Mouse (Mus musculus): ENCODE data around the gene Pagr1b.

Pagr1b gene

GRCm38 (mm10) chr7:126999568-126999967 is 16.7 kb downstream of the Pagr1b start:
- DNase-seq (ENCODE audit: low read depth, low spot score), result no peak

- DNase-seq (ENCODE audit: low read depth, low spot score), result peak; percentile 50
These were observed 19.8 kb downstream of the Pagr1b start for GRCm38 (mm10) chr7:126996449-126996848.

DNA sequence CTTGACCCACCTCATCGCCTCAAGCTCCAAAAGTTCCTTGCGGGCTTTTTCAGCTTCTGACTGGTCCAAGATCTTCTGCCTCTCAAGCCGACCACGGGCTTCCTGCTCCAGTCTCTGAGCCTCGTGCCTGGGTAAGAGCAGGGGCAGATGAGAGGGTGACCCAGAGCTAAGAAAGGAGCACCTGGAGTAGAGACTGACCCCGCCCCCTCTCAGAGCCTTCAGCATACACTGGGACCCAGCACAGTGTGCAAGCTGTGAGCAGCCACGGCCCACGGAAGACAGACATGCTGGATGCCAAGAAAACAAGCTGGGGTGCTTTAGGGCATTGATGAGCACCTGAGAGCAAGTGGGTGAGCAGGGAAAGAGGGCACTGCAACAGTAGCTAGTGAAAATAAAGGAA is 27.5 kb downstream of the Pagr1b start:
- DNase-seq (ENCODE audit: low read depth, low spot score), result no peak

DNA sequence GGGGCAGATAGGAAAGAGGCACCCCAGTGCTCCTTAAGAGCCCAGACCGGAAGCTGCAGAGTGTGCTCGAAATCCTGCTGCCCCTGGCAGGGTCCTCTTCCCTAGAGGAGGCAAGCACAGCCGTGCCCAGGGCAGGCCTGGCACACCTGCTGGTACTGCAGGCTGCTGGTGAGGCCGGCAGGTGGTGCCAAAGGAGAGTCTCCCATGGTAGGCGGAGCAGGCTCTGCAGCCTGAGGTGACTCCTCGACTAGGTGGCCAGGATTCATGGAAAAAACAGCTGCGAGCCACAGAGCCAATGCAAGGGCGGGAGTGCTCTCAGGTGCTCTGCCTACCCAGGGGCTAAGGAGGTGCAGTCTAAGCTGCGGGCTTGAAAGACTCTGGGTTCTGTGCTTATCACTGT is 30.0 kb downstream of the Pagr1b start:
- DNase-seq (ENCODE audit: low read depth, low spot score), result peak; percentile 46

DNA sequence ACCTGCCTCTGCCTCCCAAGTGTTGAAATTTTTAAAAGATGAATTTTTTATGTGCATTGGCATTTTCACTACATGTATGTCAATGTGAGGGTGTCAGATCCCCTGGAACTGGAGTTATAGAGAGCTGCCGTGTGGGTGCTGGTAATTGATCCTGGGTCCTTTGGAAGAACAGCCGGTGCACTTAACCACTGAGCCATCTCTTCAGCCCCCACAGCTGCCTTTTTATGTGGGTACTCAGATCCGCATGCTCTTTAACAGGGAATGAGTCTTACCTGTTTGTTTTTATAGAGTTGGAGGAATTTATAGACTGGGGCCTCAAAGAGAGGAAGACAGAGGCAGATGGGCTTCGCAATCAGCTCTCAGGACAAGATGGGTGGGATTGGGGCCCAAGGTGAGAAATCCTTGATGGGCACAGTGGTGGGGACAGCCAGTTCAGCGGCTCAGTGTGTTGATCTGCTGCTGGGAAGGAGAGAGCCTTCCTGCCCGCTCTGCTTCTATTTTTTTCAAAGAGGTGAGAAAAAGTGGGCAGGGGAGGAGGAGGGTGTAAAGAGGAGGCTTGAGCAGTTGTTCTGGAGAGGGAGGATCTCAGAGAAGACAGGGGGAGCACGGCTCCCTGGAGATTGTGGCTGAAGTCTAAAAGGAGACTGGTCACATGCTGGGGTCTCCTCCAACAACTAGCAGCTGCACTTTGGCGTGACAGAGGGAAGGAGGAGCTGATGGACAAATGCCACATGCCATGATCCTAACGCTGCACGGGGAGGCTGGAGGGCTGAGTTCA is 31.4 kb downstream of the Pagr1b start:
- no peak for DNase-seq (ENCODE audit: low read depth, low spot score)

GRCm38 (mm10) chr7:126983113-126983512 is 33.2 kb downstream of the Pagr1b start:
- no peak for DNase-seq (ENCODE audit: low read depth, low spot score)

- no peak for DNase-seq (ENCODE audit: low read depth, low spot score)
These were observed 34.2 kb downstream of the Pagr1b start for GRCm38 (mm10) chr7:126982054-126982453.

DNA sequence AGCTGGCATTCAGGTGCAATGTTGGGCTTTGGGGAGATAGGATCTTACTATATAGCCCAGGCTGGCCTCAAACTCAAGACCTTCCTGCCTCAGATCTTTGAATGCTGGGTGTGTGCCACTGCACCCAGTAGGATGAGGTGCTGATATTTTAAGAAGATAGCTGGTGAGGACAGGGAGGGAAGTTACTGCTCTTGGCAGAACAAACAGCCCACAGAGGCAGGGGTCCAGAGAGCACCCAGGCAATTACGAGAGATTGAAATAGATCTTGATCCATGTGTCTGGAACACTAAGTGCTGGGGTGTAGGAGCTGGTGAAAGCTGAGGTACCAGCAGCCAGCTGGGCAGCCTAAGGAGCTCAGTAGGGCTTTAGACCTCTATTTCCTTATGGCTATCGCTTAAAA is 34.7 kb downstream of the Pagr1b start:
- no peak for DNase-seq (ENCODE audit: low read depth, low spot score)

- no peak for DNase-seq (ENCODE audit: low read depth, low spot score)
These were observed 37.4 kb downstream of the Pagr1b start for GRCm38 (mm10) chr7:126978841-126979240.

DNA sequence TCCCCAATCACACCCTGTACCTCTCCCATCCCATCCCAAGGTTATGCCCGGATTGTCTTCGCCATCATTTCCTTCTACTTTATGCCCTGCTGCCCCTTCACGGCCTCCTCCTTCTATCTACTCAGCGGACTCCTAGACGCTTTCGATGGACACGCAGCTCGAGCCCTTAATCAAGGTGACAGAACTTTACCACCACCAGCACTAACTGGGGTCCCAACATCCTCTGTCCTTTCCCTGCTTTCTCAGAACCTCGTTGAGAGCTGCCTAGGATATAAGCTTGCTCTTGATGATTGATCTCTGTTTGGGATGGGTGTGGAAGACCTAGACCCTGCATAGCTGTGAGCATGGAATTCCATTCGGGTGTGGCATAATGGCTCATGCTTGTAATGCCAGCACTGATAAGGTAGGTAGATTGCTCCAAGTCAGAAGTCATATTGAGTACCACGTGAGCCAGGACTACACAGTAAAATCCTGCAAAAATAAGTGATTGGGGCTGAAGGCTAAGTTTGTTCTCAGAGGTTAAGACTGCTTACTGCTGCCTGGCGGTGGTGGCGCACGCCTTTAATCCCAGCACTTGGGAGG is 39.3 kb downstream of the Pagr1b start:
- peak; percentile 36 for DNase-seq (ENCODE audit: low read depth, low spot score)

GRCm38 (mm10) chr7:126975950-126976866 is 40.1 kb downstream of the Pagr1b start, which contains the start of gene Cdiptos:
Gene Cdiptos, minus strand, starts transcription at chr7:126976098.
- DNase-seq (ENCODE audit: low read depth, low spot score), result peak; percentile 99

DNA sequence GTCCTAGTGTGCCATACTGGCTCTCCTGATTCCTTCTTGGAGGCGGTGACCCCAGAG is 40.6 kb downstream of the Pagr1b start, which contains the start of gene Cdipt:
Cdipt (plus strand) TSS at position 22 of the 57 bp plus-strand sequence.
- no peak for DNase-seq (ENCODE audit: low read depth, low spot score)

DNA sequence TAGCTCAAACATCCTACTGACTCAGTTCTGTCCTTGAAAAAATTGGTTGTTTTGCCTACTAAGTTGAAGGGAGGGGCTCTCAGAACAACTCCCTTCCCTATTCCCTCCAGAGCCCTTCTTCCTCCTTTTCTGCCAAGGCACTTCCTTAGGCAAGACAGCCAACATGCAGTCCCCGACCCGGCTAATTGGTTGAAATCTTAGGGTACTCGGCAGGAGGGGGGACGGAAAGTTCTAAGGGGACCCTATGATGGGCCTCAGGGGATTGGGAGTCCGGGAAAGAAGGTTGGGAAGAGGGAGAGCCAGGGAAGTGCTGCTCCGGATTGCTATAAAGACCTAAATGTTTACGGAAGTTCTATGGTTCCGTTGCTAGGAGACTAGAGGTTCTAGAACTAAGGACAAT is 40.8 kb downstream of the Pagr1b start:
- DNase-seq (ENCODE audit: low read depth, low spot score), result no peak

DNA sequence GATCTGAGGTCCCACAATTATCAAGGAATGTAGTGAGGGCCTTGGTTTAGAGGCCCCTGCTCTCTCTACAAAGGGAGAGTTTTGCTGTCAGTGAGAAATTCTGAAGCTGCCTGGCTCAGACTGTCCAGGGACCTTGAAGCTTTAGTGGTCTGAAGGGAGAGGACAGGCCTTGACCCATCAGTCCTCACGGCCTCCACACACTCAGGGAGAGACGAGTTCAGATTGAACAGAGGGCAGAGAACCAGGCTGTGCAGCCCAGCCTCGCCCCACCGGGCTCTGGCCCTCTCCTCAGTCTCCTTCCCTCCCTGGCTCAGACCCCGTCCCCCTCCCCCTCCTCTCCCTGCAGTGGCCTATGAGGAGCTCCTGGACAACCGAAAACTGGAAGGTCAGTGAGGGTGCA is 48.9 kb downstream of the Pagr1b start:
- no peak for DNase-seq (ENCODE audit: low read depth, low spot score)

- no peak for DNase-seq (ENCODE audit: low read depth, low spot score)
These were observed 50.7 kb downstream of the Pagr1b start for GRCm38 (mm10) chr7:126965568-126965967.

GRCm38 (mm10) chr7:126963548-126964286 is 52.6 kb downstream of the Pagr1b start:
- peak; percentile 69 for DNase-seq (ENCODE audit: low read depth, low spot score)

GRCm38 (mm10) chr7:126961965-126962364 is 54.3 kb downstream of the Pagr1b start:
- DNase-seq (ENCODE audit: low read depth, low spot score), result no peak

GRCm38 (mm10) chr7:126961095-126961494 is 55.2 kb downstream of the Pagr1b start:
- DNase-seq (ENCODE audit: low read depth, low spot score), result no peak

GRCm38 (mm10) chr7:126959780-126960179 is 56.5 kb downstream of the Pagr1b start:
- no peak for DNase-seq (ENCODE audit: low read depth, low spot score)

DNA sequence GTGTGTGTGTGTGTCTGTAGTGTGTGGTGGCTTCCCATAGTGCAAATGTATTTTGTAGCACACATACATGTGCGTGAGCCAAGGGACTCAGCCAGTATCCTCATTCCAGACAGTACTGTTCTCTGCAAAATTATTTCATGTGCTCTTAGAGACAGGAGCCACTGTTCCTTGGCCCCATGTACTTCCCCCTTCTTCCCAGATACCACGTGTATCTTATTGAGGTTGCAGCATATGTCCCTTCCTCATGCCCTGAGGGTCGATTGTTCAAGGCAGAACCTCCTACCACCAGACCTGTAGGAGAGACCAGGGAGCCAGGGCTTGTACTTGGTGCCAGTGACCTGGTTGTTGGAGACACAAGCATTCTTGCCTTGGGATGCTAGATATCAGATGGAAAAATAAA is 61.2 kb downstream of the Pagr1b start:
- DNase-seq (ENCODE audit: low read depth, low spot score), result no peak

DNA sequence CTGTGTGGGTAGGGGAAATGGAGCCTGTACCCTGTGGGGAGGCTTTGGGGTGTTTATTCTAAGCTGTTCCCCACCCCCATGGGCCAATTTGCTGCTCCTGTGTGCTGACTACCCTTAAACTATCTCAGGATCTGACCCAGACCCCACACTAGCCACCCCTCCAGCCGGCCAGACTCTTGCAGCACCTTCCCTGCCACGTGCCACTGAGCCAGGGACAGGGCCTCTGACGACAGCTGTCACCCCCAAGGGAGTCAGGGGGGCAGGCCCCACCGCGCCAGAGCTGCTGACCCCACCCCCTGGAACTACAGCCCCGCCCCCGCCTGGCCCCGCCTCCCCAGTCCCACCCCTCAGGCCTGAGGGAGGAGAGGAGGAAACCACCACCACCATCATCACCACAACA is 63.6 kb downstream of the Pagr1b start:
- DNase-seq (ENCODE audit: low read depth, low spot score), result no peak

DNA sequence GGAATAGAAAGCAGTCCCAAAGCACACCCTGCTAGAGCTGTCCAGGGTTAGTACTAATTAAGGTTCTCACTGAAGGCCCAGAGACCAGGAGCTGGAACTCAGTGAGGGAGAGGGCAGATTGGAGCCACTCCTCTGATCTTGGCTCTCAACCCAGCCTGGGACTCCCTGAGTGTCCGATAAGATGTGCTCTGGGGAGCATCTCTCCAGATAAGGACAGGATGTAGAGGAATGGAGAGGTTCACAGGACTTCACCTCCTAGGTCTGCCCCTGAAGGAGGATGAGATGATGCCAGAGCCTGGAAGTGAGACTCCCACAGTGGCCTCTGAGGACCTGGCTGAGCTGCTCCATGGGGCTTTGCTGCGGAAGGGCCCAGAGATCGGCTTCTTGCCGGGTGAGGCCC is 64.5 kb downstream of the Pagr1b start:
- DNase-seq (ENCODE audit: low read depth, low spot score), result no peak
